Mouse (Mus musculus): Measurements from ENCODE around the gene Coa3. TPM values are rescaled to one million over a fixed set of nuclear protein-coding genes. Genes with fewer than 3 reads are reported as not detected.

Coa3 gene
- polyA plus RNA-seq, 1 experiment from 2014 or later, result 197 TPM

GRCm38 (mm10) chr11:101235429-101235828 is 43.5 kb downstream of the Coa3 start:
- no peak for DNase-seq (ENCODE audit: low spot score)
- no peak for ATAC-seq (replicated peaks; ENCODE audit: low FRiP score)
- no peaks in the 10 kb centered on the region for H3K9me3 ChIP-seq (ENCODE audit: control insufficient read depth, low read length)
- no peak overlapping the region for H3K4me2 ChIP-seq
- no peak overlapping the region for H3K27ac ChIP-seq (ENCODE audit: low read depth, low read length)
- no peak overlapping the region for H3K9ac ChIP-seq (ENCODE audit: low read depth, low read length)
- H3K36me3 ChIP-seq (ENCODE audit: control insufficient read depth, insufficient read depth, low read length), result no peaks in the 10 kb centered on the region
- peaks cover 16% of the 10 kb centered on the region for H3K4me1 ChIP-seq (replicated peaks; ENCODE audit: control insufficient read depth, insufficient read depth, low read length)
- peaks cover 17% of the 10 kb centered on the region for H3K27me3 ChIP-seq (replicated peaks; ENCODE audit: control insufficient read depth, insufficient read depth, low read length)
- no peak overlapping the region for H3K4me3 ChIP-seq (ENCODE audit: low read depth, low read length)

GRCm38 (mm10) chr11:101234124-101234523 is 44.8 kb downstream of the Coa3 start:
- H3K4me3 ChIP-seq (ENCODE audit: low read depth, low read length), result no peak overlapping the region
- H3K36me3 ChIP-seq (ENCODE audit: control insufficient read depth, insufficient read depth, low read length), result no peaks in the 10 kb centered on the region
- H3K9ac ChIP-seq (ENCODE audit: low read depth, low read length), result no peak overlapping the region
- no peak overlapping the region for H3K27ac ChIP-seq (ENCODE audit: low read depth, low read length)
- DNase-seq (ENCODE audit: low spot score), result no peak
- no peaks in the 10 kb centered on the region for H3K9me3 ChIP-seq (ENCODE audit: control insufficient read depth, low read length)
- no peak for ATAC-seq (replicated peaks; ENCODE audit: low FRiP score)
- H3K27me3 ChIP-seq (replicated peaks; ENCODE audit: control insufficient read depth, insufficient read depth, low read length), result peaks cover 24% of the 10 kb centered on the region
- peaks cover 23% of the 10 kb centered on the region for H3K4me1 ChIP-seq (replicated peaks; ENCODE audit: control insufficient read depth, insufficient read depth, low read length)
- no peak overlapping the region for H3K4me2 ChIP-seq

GRCm38 (mm10) chr11:101233240-101233639 is 45.7 kb downstream of the Coa3 start:
- peaks cover 23% of the 10 kb centered on the region for H3K4me1 ChIP-seq (replicated peaks; ENCODE audit: control insufficient read depth, insufficient read depth, low read length)
- no peak overlapping the region for H3K4me2 ChIP-seq
- no peak overlapping the region for H3K4me3 ChIP-seq (ENCODE audit: low read depth, low read length)
- no peak overlapping the region for H3K9ac ChIP-seq (ENCODE audit: low read depth, low read length)
- DNase-seq (ENCODE audit: low spot score) (no peak), ATAC-seq (replicated peaks; ENCODE audit: low FRiP score) (no peak)
- H3K27ac ChIP-seq (ENCODE audit: low read depth, low read length), result no peak overlapping the region
- WGBS, result 58% methylated on average over 1 of the region's 1 CpGs
- H3K27me3 ChIP-seq (replicated peaks; ENCODE audit: control insufficient read depth, insufficient read depth, low read length), result peaks cover 26% of the 10 kb centered on the region
- H3K9me3 ChIP-seq (ENCODE audit: control insufficient read depth, low read length), result no peaks in the 10 kb centered on the region
- H3K36me3 ChIP-seq (ENCODE audit: control insufficient read depth, insufficient read depth, low read length), result no peaks in the 10 kb centered on the region

GRCm38 (mm10) chr11:101232010-101232839 is 46.7 kb downstream of the Coa3 start:
- Histone ChIP-seq H3K4me2 (peak overlapping the region; percentile 18), H3K9me3 (ENCODE audit: control insufficient read depth, low read length) (no peaks in the 10 kb centered on the region), H3K9ac (ENCODE audit: low read depth, low read length) (no peak overlapping the region), H3K27ac (ENCODE audit: low read depth, low read length) (peak overlapping the region; percentile 78), H3K4me3 (ENCODE audit: low read depth, low read length) (no peak overlapping the region), H3K36me3 (ENCODE audit: control insufficient read depth, insufficient read depth, low read length) (no peaks in the 10 kb centered on the region), H3K27me3 (replicated peaks; ENCODE audit: control insufficient read depth, insufficient read depth, low read length) (peaks cover 30% of the 10 kb centered on the region), H3K4me1 (replicated peaks; ENCODE audit: control insufficient read depth, insufficient read depth, low read length) (peaks cover 23% of the 10 kb centered on the region)
- WGBS, result 28% methylated on average over 6 of the region's 6 CpGs
- ATAC-seq (replicated peaks; ENCODE audit: low FRiP score), result peak; percentile 62
- DNase-seq (ENCODE audit: low spot score), result peak; percentile 39

- peaks cover 30% of the 10 kb centered on the region for H3K27me3 ChIP-seq (replicated peaks; ENCODE audit: control insufficient read depth, insufficient read depth, low read length)
- H3K36me3 ChIP-seq (ENCODE audit: control insufficient read depth, insufficient read depth, low read length), result no peaks in the 10 kb centered on the region
- ATAC-seq (replicated peaks; ENCODE audit: low FRiP score) (no peak), DNase-seq (ENCODE audit: low spot score) (no peak)
- H3K9ac ChIP-seq (ENCODE audit: low read depth, low read length), result peak overlapping the region; percentile 30
- H3K9me3 ChIP-seq (ENCODE audit: control insufficient read depth, low read length), result no peaks in the 10 kb centered on the region
- peaks cover 23% of the 10 kb centered on the region for H3K4me1 ChIP-seq (replicated peaks; ENCODE audit: control insufficient read depth, insufficient read depth, low read length)
- WGBS, result 9% methylated on average over 18 of the region's 18 CpGs
- peak overlapping the region; percentile 18 for H3K4me2 ChIP-seq
- no peak overlapping the region; the same call in 1 of the 2 replicates for H3K4me3 ChIP-seq (ENCODE audit: low read depth, low read length)
- peak overlapping the region; percentile 78 for H3K27ac ChIP-seq (ENCODE audit: low read depth, low read length)
These were observed 47.7 kb downstream of the Coa3 start for GRCm38 (mm10) chr11:101230991-101231871.

- Histone ChIP-seq H3K27ac (ENCODE audit: low read depth, low read length) (peak overlapping the region; percentile 78), H3K36me3 (ENCODE audit: control insufficient read depth, insufficient read depth, low read length) (no peaks in the 10 kb centered on the region), H3K9ac (ENCODE audit: low read depth, low read length) (peak overlapping the region; percentile 30), H3K27me3 (replicated peaks; ENCODE audit: control insufficient read depth, insufficient read depth, low read length) (peaks cover 30% of the 10 kb centered on the region), H3K4me3 (ENCODE audit: low read depth, low read length) (no peak overlapping the region), H3K9me3 (ENCODE audit: control insufficient read depth, low read length) (no peaks in the 10 kb centered on the region), H3K4me2 (peak overlapping the region; percentile 18), H3K4me1 (replicated peaks; ENCODE audit: control insufficient read depth, insufficient read depth, low read length) (peaks cover 23% of the 10 kb centered on the region)
- no peak for ATAC-seq (replicated peaks; ENCODE audit: low FRiP score)
- WGBS, result 31% methylated on average over 5 of the region's 5 CpGs
- no peak for DNase-seq (ENCODE audit: low spot score)
These were observed 48.4 kb downstream of the Coa3 start for GRCm38 (mm10) chr11:101230526-101230925.

GRCm38 (mm10) chr11:101230061-101230511 is 48.8 kb downstream of the Coa3 start:
- peaks cover 30% of the 10 kb centered on the region for H3K27me3 ChIP-seq (replicated peaks; ENCODE audit: control insufficient read depth, insufficient read depth, low read length)
- WGBS, result 32% methylated on average over 2 of the region's 2 CpGs
- H3K4me2 ChIP-seq, result no peak overlapping the region

GRCm38 (mm10) chr11:101229361-101229900 is 49.5 kb downstream of the Coa3 start:
- Histone ChIP-seq H3K27ac (ENCODE audit: low read depth, low read length) (no peak overlapping the region), H3K27me3 (replicated peaks; ENCODE audit: control insufficient read depth, insufficient read depth, low read length) (peaks cover 30% of the 10 kb centered on the region), H3K36me3 (ENCODE audit: control insufficient read depth, insufficient read depth, low read length) (no peaks in the 10 kb centered on the region), H3K9ac (ENCODE audit: low read depth, low read length) (no peak overlapping the region), H3K9me3 (ENCODE audit: control insufficient read depth, low read length) (no peaks in the 10 kb centered on the region), H3K4me3 (ENCODE audit: low read depth, low read length) (no peak overlapping the region), H3K4me1 (replicated peaks; ENCODE audit: control insufficient read depth, insufficient read depth, low read length) (peaks cover 27% of the 10 kb centered on the region), H3K4me2 (no peak overlapping the region)
- ATAC-seq (replicated peaks; ENCODE audit: low FRiP score) (no peak), DNase-seq (ENCODE audit: low spot score) (no peak)
- WGBS, result 29% methylated on average over 8 of the region's 8 CpGs

More at GRCm38 (mm10) chr11:101230061-101230511, 48.8 kb downstream of the Coa3 start:
- H3K9me3 ChIP-seq (ENCODE audit: control insufficient read depth, low read length), result no peaks in the 10 kb centered on the region
- H3K36me3 ChIP-seq (ENCODE audit: control insufficient read depth, insufficient read depth, low read length), result no peaks in the 10 kb centered on the region
- H3K4me1 ChIP-seq (replicated peaks; ENCODE audit: control insufficient read depth, insufficient read depth, low read length), result peaks cover 27% of the 10 kb centered on the region
- H3K4me3 ChIP-seq (ENCODE audit: low read depth, low read length), result no peak overlapping the region
- H3K27ac ChIP-seq (ENCODE audit: low read depth, low read length), result peak overlapping the region; percentile 78
- no peak for ATAC-seq (replicated peaks; ENCODE audit: low FRiP score)
- H3K9ac ChIP-seq (ENCODE audit: low read depth, low read length), result no peak overlapping the region
- no peak for DNase-seq (ENCODE audit: low spot score)

Measured in liver, embryonic 11.5 days (tissue).